Mouse (Mus musculus) embryonic facial prominence, embryonic 14.5 days (tissue): ENCODE data around the gene Mpped2. TPM values are rescaled to one million over a fixed set of nuclear protein-coding genes. Genes with fewer than 3 reads are reported as not detected.

Experiments used
- ATAC-seq: fragments of 200-750 bp; cut with Nextera tagmentation; 2 replicates; pipeline ENCODE4 v1.8.0; 2017; ENCODE audit warnings: low read depth, moderate number of reproducible peaks, moderate TSS enrichment
- DNase-seq: peaks from one replicate; pipeline ENCODE4 v3.0.0-alpha.2; 2015; ENCODE audit warnings: low spot score
- H3K27ac ChIP-seq: fragments of 300-500 bp; sonication (generic); replicated peaks from 2 replicates; pipeline ENCODE4 v1.5.1; 2014; ENCODE audit warnings: low read depth, mild to moderate bottlenecking, low read length, moderate library complexity
- H3K27me3 ChIP-seq: fragments of 300-500 bp; sonication (generic); replicated peaks from 2 replicates; pipeline ENCODE4 v1.6.1; 2014; ENCODE audit warnings: low read length; ENCODE audit not compliant: control insufficient read depth, insufficient read depth
- H3K36me3 ChIP-seq: fragments of 300-500 bp; sonication (generic); 2 replicates; pipeline ENCODE4 v1.6.1; 2014; ENCODE audit warnings: low read length, mixed read lengths; ENCODE audit not compliant: control insufficient read depth, insufficient read depth
- H3K4me1 ChIP-seq: fragments of 300-500 bp; sonication (generic); 2 replicates; pipeline ENCODE4 v1.6.1; 2014; ENCODE audit warnings: antibody characterized with exemption, low read length; ENCODE audit not compliant: control insufficient read depth, insufficient read depth
- H3K4me2 ChIP-seq: fragments of 300-500 bp; sonication (generic); 2 replicates; pipeline ENCODE4 v1.6.1; 2014; ENCODE audit warnings: low read depth, mild to moderate bottlenecking, low read length, moderate library complexity, mixed read lengths
- H3K4me3 ChIP-seq: fragments of 300-500 bp; sonication (generic); 2 replicates; pipeline ENCODE4 v1.5.1; 2014; ENCODE audit warnings: low read depth, mild to moderate bottlenecking, low read length
- H3K9ac ChIP-seq: fragments of 300-500 bp; sonication (generic); 2 replicates; pipeline ENCODE4 v1.6.1; 2014; ENCODE audit warnings: low read depth, mild to moderate bottlenecking, low read length, moderate library complexity, mixed read lengths
- H3K9me3 ChIP-seq: fragments of 300-500 bp; sonication (generic); 2 replicates; pipeline ENCODE4 v1.6.1; 2016; ENCODE audit warnings: low read length; ENCODE audit not compliant: control insufficient read depth
- WGBS: fragments of 180-500 bp; shearing (Covaris S2); extraction: QIAGEN DNeasy Blood & Tissue Kit; methylation state at CpG from one replicate; pipeline ENCODE4 v1.1.7; 2014; 5-methylcytosine and 5-hydroxymethylcytosine counted together
- polyA plus RNA-seq: library from polyadenylated mRNA; unstranded; fragments of >200 nt; fragmentation: Nextera tagmentation; extraction: Ambion mirVana; gene quantifications from 2 replicates; pipeline ENCODE4 v1.2.1, GENCODE M21; 2014

Gene Mpped2
- polyA plus RNA-seq, 1 experiment from 2014 or later = 52.5 TPM

- ATAC-seq (peak; percentile 79), DNase-seq (peak; percentile 92)
- Histone ChIP-seq H3K9ac (no peak overlapping the region), H3K4me3 (no peak overlapping the region), H3K27me3 (no peaks in the 10 kb centered on the region), H3K9me3 (no peaks in the 10 kb centered on the region), H3K4me1 (peaks cover 34% of the 10 kb centered on the region), H3K27ac (peak overlapping the region; percentile 11), H3K4me2 (no peak overlapping the region), H3K36me3 (no peaks in the 10 kb centered on the region)
- 4% methylated on average over 4 of the region's 4 CpGs for WGBS
Observed at GRCm38 (mm10) chr2:106713151-106713550, 20.1 kb downstream of the Mpped2 start.

GRCm38 (mm10) chr2:106715674-106716364 lies 22.8 kb downstream of the Mpped2 start:
- no peaks in the 10 kb centered on the region for H3K36me3 ChIP-seq
- no peak overlapping the region for H3K9ac ChIP-seq
- ATAC-seq (no peak), DNase-seq (no peak)
- no peaks in the 10 kb centered on the region for H3K27me3 ChIP-seq
- H3K4me3 ChIP-seq = no peak overlapping the region
- H3K27ac ChIP-seq = no peak overlapping the region
- 77% methylated on average over 10 of the region's 10 CpGs for WGBS
- H3K4me1 ChIP-seq = peaks cover 43% of the 10 kb centered on the region
- no peak overlapping the region for H3K4me2 ChIP-seq
- H3K9me3 ChIP-seq = no peaks in the 10 kb centered on the region

- Histone ChIP-seq H3K36me3 (no peaks in the 10 kb centered on the region), H3K27ac (no peak overlapping the region), H3K4me3 (no peak overlapping the region), H3K4me1 (peaks cover 43% of the 10 kb centered on the region), H3K9ac (no peak overlapping the region), H3K4me2 (no peak overlapping the region), H3K9me3 (no peaks in the 10 kb centered on the region), H3K27me3 (no peaks in the 10 kb centered on the region)
- DNase-seq (no peak), ATAC-seq (no peak)
- 81% methylated on average over 7 of the region's 7 CpGs for WGBS
Observed at GRCm38 (mm10) chr2:106716365-106716717, 23.3 kb downstream of the Mpped2 start.

- no peaks in the 10 kb centered on the region for H3K27me3 ChIP-seq
- no peak overlapping the region for H3K4me3 ChIP-seq
- H3K4me2 ChIP-seq = no peak overlapping the region
- no peak for DNase-seq
- H3K4me1 ChIP-seq = peaks cover 41% of the 10 kb centered on the region
- 85% methylated on average over 5 of the region's 5 CpGs for WGBS
- no peak overlapping the region for H3K9ac ChIP-seq
- no peak for ATAC-seq
- H3K27ac ChIP-seq = no peak overlapping the region
- H3K9me3 ChIP-seq = no peaks in the 10 kb centered on the region
- H3K36me3 ChIP-seq = no peaks in the 10 kb centered on the region
Observed at GRCm38 (mm10) chr2:106718888-106719287, 25.8 kb downstream of the Mpped2 start.

GRCm38 (mm10) chr2:106719434-106719833 lies 26.4 kb downstream of the Mpped2 start:
- Histone ChIP-seq H3K4me3 (no peak overlapping the region), H3K27me3 (no peaks in the 10 kb centered on the region), H3K27ac (no peak overlapping the region), H3K9ac (no peak overlapping the region), H3K4me2 (no peak overlapping the region), H3K9me3 (no peaks in the 10 kb centered on the region), H3K36me3 (no peaks in the 10 kb centered on the region), H3K4me1 (peaks cover 41% of the 10 kb centered on the region)
- peak; percentile 53 for DNase-seq
- 79% methylated on average over 3 of the region's 3 CpGs for WGBS
- ATAC-seq = no peak

GRCm38 (mm10) chr2:106720644-106721043 lies 27.6 kb downstream of the Mpped2 start:
- Histone ChIP-seq H3K4me2 (no peak overlapping the region), H3K27me3 (no peaks in the 10 kb centered on the region), H3K9ac (no peak overlapping the region), H3K4me3 (no peak overlapping the region), H3K9me3 (no peaks in the 10 kb centered on the region), H3K27ac (no peak overlapping the region), H3K4me1 (peaks cover 41% of the 10 kb centered on the region), H3K36me3 (0 out of 2 replicates have a peak, but pooled peaks cover 5% of the 10 kb centered on the region)
- WGBS = 46% methylated on average over 5 of the region's 5 CpGs
- no peak for DNase-seq
- no peak for ATAC-seq

GRCm38 (mm10) chr2:106722020-106722419 lies 29.0 kb downstream of the Mpped2 start:
- Histone ChIP-seq H3K36me3 (0 out of 2 replicates have a peak, but pooled peaks cover 10% of the 10 kb centered on the region), H3K4me1 (peaks cover 41% of the 10 kb centered on the region), H3K9ac (no peak overlapping the region), H3K27me3 (no peaks in the 10 kb centered on the region), H3K27ac (no peak overlapping the region), H3K4me3 (no peak overlapping the region), H3K9me3 (no peaks in the 10 kb centered on the region), H3K4me2 (no peak overlapping the region)
- DNase-seq = peak; percentile 75
- peak; percentile 87 for ATAC-seq
- 42% methylated on average over 4 of the region's 4 CpGs for WGBS

GRCm38 (mm10) chr2:106729951-106730564 lies 37.0 kb downstream of the Mpped2 start:
- Histone ChIP-seq H3K9me3 (no peaks in the 10 kb centered on the region), H3K27ac (no peak overlapping the region), H3K4me3 (no peak overlapping the region), H3K27me3 (no peaks in the 10 kb centered on the region), H3K36me3 (0 out of 2 replicates have a peak, but pooled peaks cover 10% of the 10 kb centered on the region), H3K4me1 (peaks cover 25% of the 10 kb centered on the region), H3K4me2 (no peak overlapping the region), H3K9ac (no peak overlapping the region)
- WGBS = 36% methylated on average over 6 of the region's 6 CpGs
- 0 out of 2 replicates have a peak, but pooled peaks have one; percentile 23 for ATAC-seq
- peak; percentile 60 for DNase-seq
